Mouse (Mus musculus) megakaryocyte, embryonic 14.5 days (primary cell): Measurements from ENCODE around the gene Mthfd1l.

Experiments
- FLI1 ChIP-seq: IDR thresholded peaks from 2 replicates; pipeline ENCODE4 v1.6.1; 2012; ENCODE audit warnings: low read length, inconsistent platforms, mixed read lengths
- GATA1 ChIP-seq: IDR thresholded peaks from 3 replicates; pipeline ENCODE4 v1.6.1; 2012; ENCODE audit warnings: mixed read lengths, low read length, inconsistent platforms, borderline replicate concordance

GRCm38 (mm10) chr10:4070061-4070460 lies 97.1 kb downstream of the Mthfd1l start:
- TF ChIP-seq GATA1 (no peak), FLI1 (no peak)
